Mouse (Mus musculus) limb, embryonic 14.5 days (tissue): Measurements from ENCODE around the gene Sema7a. TPM values are rescaled to one million over a fixed set of nuclear protein-coding genes. Genes with fewer than 3 reads are reported as not detected.

ENCODE experiments used
- ATAC-seq: fragments of 200-750 bp; cut with Nextera tagmentation; 2 replicates; pipeline ENCODE4 v1.8.0; 2017; ENCODE audit warnings: low read depth, moderate number of reproducible peaks, moderate TSS enrichment; ENCODE audit not compliant: low FRiP score
- DNase-seq: peaks from one replicate; pipeline ENCODE4 v3.0.0-alpha.2; 2015; ENCODE audit warnings: low spot score
- H3K27ac ChIP-seq: fragments of 300-500 bp; sonication (generic); replicated peaks from 2 replicates; pipeline ENCODE4 v1.5.1; 2014; ENCODE audit warnings: low read depth, mild to moderate bottlenecking, low read length, moderate library complexity, mixed read lengths
- H3K27me3 ChIP-seq: fragments of 300-500 bp; sonication (generic); 2 replicates; pipeline ENCODE4 v1.6.1; 2014; ENCODE audit warnings: low read length, mixed read lengths; ENCODE audit not compliant: control insufficient read depth, insufficient read depth
- H3K36me3 ChIP-seq: fragments of 300-500 bp; sonication (generic); 2 replicates; pipeline ENCODE4 v1.6.1; 2014; ENCODE audit warnings: mild to moderate bottlenecking, low read length, moderate library complexity, mixed read lengths; ENCODE audit not compliant: control insufficient read depth, insufficient read depth
- H3K4me1 ChIP-seq: fragments of 300-500 bp; sonication (generic); 2 replicates; pipeline ENCODE4 v1.6.1; 2014; ENCODE audit warnings: antibody characterized with exemption, low read length, mixed read lengths; ENCODE audit not compliant: control insufficient read depth, insufficient read depth
- H3K4me2 ChIP-seq: fragments of 300-500 bp; sonication (generic); replicated peaks from 2 replicates; pipeline ENCODE4 v1.6.1; 2014; ENCODE audit warnings: low read depth, mild to moderate bottlenecking, low read length, moderate library complexity; ENCODE audit not compliant: severe bottlenecking
- H3K4me3 ChIP-seq: fragments of 300-500 bp; sonication (generic); replicated peaks from 2 replicates; pipeline ENCODE4 v1.5.1; 2014; ENCODE audit warnings: low read length
- H3K9ac ChIP-seq: fragments of 300-500 bp; sonication (generic); 2 replicates; pipeline ENCODE4 v1.6.1; 2014; ENCODE audit warnings: mild to moderate bottlenecking, low read depth, low read length, moderate library complexity; ENCODE audit not compliant: severe bottlenecking
- H3K9me3 ChIP-seq: fragments of 300-500 bp; sonication (generic); 2 replicates; pipeline ENCODE4 v1.6.1; 2016; ENCODE audit warnings: low read length; ENCODE audit not compliant: control insufficient read depth
- POLR2A ChIP-seq: fragments of 200-500 bp; IDR thresholded peaks from 2 replicates; pipeline ENCODE4 v1.8.0; 2012; ENCODE audit warnings: inconsistent platforms, mild to moderate bottlenecking, moderate library complexity, borderline replicate concordance; ENCODE audit not compliant: insufficient read depth, insufficient read length; ENCODE audit errors: extremely low read depth
- WGBS: fragments of 180-500 bp; shearing (Covaris S2); extraction: QIAGEN DNeasy Blood & Tissue Kit; methylation state at CpG from one replicate; pipeline ENCODE4 v1.1.7; 2014; 5-methylcytosine and 5-hydroxymethylcytosine counted together
- polyA plus RNA-seq, 2 experiments: library from polyadenylated mRNA; depleted of rRNA in 1 of 2; stranded (reverse) in 1 of 2; unstranded in 1 of 2; fragments of >200 nt; fragmentation: Nextera tagmentation in 1 of 2; extraction: Ambion mirVana in 1 of 2; gene quantifications; 2 replicates each; pipeline versions ENCODE4 v1.2.1 to v1.2.3; 2012 to 2014

Gene Sema7a
- polyA plus RNA-seq, 2 experiments: 1.1 to 7.4 TPM

DNA sequence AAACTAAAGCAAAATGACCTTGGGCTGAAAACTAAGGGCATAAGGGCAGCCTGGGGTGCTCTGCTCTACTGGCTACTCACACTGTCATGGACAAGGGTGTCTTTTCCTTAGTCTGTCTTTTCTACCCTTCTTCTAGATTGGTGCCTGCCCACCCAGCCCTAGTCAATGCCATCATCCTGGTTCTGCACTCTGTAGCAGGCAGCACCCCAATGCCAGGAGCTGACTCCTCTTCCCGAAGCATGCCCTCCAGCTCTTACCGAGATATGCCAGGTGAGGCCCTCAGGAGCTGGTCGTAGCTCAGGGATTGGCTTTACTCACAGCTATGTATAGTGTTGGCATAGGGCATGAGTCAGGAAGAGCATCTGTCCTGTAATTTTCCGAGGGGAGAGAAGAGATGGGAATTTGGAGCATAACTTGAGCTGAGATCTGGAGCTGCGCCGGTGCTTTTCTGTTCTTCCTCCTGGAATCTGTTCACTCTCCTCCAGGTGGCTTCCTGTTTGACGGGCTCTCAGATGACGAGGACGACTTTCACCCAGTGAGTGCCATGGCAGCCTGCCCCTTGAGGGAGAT, 18.3 kb upstream of the Sema7a start:
- no peak overlapping the region for H3K4me3 ChIP-seq
- no peaks in the 10 kb centered on the region for H3K9me3 ChIP-seq
- no peak overlapping the region for H3K4me2 ChIP-seq
- ATAC-seq (no peak), DNase-seq (no peak)
- no peak overlapping the region for H3K9ac ChIP-seq
- H3K27me3 ChIP-seq: no peaks in the 10 kb centered on the region
- peaks cover 84% of the 10 kb centered on the region for H3K36me3 ChIP-seq
- 89% methylated on average over 9 of the region's 9 CpGs for WGBS
- no peaks in the 10 kb centered on the region for H3K4me1 ChIP-seq
- no peak for TF ChIP-seq POLR2A
- no peak overlapping the region for H3K27ac ChIP-seq

DNA sequence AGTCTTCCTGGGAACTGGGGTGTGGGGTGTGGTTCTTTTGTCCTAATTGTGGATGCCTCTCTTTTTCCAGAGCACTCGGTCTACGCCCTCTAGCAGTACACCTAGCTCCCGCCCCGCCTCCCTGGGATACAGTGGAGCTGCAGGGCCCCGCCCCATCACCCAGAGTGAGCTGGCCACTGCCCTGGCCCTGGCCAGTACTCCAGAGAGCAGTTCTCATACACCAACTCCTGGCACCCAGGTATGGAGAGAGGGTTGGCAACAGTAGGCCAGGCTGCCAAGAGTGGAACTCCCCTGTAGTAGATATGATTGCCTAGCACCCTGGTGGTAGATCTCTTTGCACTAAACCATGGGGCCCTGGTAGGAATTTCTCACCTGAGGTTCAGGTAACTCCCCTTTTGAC, 17.5 kb upstream of the Sema7a start:
- Histone ChIP-seq H3K4me3 (no peak overlapping the region), H3K27ac (no peak overlapping the region), H3K36me3 (peaks cover 86% of the 10 kb centered on the region), H3K27me3 (no peaks in the 10 kb centered on the region), H3K9me3 (no peaks in the 10 kb centered on the region), H3K4me2 (no peak overlapping the region), H3K9ac (no peak overlapping the region), H3K4me1 (no peaks in the 10 kb centered on the region)
- no peak for TF ChIP-seq POLR2A
- WGBS: 96% methylated on average over 5 of the region's 5 CpGs
- DNase-seq (no peak), ATAC-seq (no peak)

DNA sequence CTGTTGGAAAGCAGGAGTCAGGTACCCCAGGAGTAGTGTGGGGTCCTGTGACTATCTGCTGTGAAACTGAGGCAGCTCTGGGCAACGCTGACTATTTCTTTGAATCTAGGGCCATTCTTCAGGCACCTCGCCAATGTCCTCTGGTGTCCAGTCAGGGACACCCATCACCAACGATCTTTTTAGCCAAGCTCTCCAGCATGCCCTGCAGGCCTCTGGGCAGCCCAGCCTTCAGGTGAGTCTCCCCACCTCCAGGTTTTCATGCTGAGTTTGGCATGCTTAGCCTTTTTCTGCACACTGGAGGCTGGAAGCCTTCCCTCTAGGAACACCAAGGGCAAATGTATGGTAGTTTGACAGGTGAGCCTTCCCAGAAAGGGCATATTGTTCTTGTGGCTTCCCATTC, 16.9 kb upstream of the Sema7a start:
- Histone ChIP-seq H3K27me3 (no peaks in the 10 kb centered on the region), H3K36me3 (peaks cover 89% of the 10 kb centered on the region), H3K9ac (no peak overlapping the region), H3K27ac (no peak overlapping the region), H3K4me2 (no peak overlapping the region), H3K4me3 (no peak overlapping the region), H3K9me3 (no peaks in the 10 kb centered on the region), H3K4me1 (no peaks in the 10 kb centered on the region)
- 91% methylated on average over 3 of the region's 3 CpGs for WGBS
- DNase-seq (no peak), ATAC-seq (no peak)
- no peak for TF ChIP-seq POLR2A

DNA sequence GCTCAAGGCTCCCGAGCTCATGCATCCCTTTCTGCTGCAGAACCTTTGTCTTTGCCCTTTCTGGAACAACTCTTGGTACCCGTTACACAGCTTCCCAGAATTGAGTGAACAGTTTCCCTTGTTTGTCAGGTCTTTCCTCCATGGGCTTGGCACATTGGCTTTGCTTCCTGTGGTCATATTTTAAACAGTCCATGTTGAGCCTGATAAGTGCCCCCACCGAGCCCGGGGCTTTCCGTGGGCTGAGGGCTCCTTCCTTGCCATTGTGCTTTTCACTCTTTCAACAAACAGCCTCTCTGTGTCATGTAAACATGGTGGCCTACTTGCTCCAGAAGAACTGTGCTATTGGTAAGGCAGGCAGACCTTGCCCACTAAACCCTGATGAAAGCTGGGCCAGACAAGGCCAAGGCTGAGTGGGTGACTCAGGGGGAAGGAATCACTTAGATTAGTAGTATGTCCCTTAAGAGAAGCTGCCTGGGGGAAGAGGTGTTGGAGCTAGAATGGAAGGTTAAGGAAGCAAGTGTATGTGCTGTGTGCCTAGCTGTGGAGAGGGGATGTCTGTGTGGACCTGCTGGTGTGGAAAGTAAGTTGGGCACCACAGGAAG, 8.6 kb upstream of the Sema7a start:
- Histone ChIP-seq H3K9ac (no peak overlapping the region), H3K4me3 (no peak overlapping the region), H3K36me3 (peaks cover 43% of the 10 kb centered on the region), H3K9me3 (no peaks in the 10 kb centered on the region), H3K27ac (no peak overlapping the region), H3K4me1 (no peaks in the 10 kb centered on the region), H3K4me2 (no peak overlapping the region), H3K27me3 (no peaks in the 10 kb centered on the region)
- DNase-seq (no peak), ATAC-seq (no peak)
- no peak for TF ChIP-seq POLR2A
- 89% methylated on average over 5 of the region's 5 CpGs for WGBS

DNA sequence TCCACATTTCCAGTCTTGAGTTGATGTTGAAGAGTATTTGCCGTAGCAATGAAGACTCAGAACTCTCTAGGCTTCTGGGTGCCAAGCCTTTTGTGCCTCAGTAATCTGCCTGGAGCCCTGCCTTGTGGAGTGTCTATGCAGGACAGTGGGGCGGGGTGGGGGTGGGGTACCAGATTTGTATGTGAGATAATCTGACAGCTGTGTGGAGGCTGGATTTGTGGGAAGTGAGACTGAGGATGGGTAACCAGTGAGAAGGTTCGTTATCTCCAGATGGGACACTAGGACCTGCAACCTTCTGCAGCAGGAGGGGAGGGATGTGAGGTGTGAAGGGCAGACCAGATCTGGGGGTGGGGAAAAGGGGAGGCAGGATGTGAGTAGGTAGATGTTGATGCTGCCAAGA, 7.7 kb upstream of the Sema7a start:
- DNase-seq (no peak), ATAC-seq (no peak)
- no peak for TF ChIP-seq POLR2A
- WGBS: 75% methylated on average over 3 of the region's 3 CpGs
- Histone ChIP-seq H3K4me1 (no peaks in the 10 kb centered on the region), H3K9me3 (no peaks in the 10 kb centered on the region), H3K27me3 (no peaks in the 10 kb centered on the region), H3K4me2 (no peak overlapping the region), H3K4me3 (no peak overlapping the region), H3K36me3 (peaks cover 35% of the 10 kb centered on the region), H3K9ac (no peak overlapping the region), H3K27ac (no peak overlapping the region)
